Mouse (Mus musculus) liver, adult 2 months (tissue): Measurements from ENCODE around the gene Fubp3. TPM values are rescaled to one million over a fixed set of nuclear protein-coding genes. Genes with fewer than 3 reads are reported as not detected.

Source experiments
- DNase-seq: peaks from one replicate; pipeline ENCODE4 v3.0.0-alpha.2; 2011; ENCODE audit warnings: low read depth, low spot score; ENCODE audit errors: extremely low read depth
- H3K27ac ChIP-seq: fragments of 200-500 bp; replicated peaks from 2 replicates; pipeline ENCODE4 v1.5.1; 2012; ENCODE audit warnings: low read depth, mild to moderate bottlenecking, control low read depth, inconsistent platforms, low read length; ENCODE audit not compliant: insufficient read depth
- H3K27me3 ChIP-seq: fragments of 200-500 bp; 2 replicates; pipeline ENCODE4 v1.6.1; 2012; ENCODE audit warnings: mild to moderate bottlenecking, moderate library complexity, low read length, inconsistent platforms; ENCODE audit not compliant: control insufficient read depth, insufficient read depth
- H3K36me3 ChIP-seq: fragments of 200-500 bp; 2 replicates; pipeline ENCODE4 v1.6.1; 2012; ENCODE audit warnings: low read length, inconsistent platforms; ENCODE audit not compliant: control insufficient read depth, insufficient read depth
- H3K4me1 ChIP-seq: fragments of 200-500 bp; 2 replicates; pipeline ENCODE4 v1.6.1; 2011; ENCODE audit warnings: low read length; ENCODE audit not compliant: control insufficient read depth, insufficient read depth
- H3K4me3 ChIP-seq: fragments of 200-500 bp; 2 replicates; pipeline ENCODE4 v1.5.1; 2011; ENCODE audit warnings: low read depth, mild to moderate bottlenecking, control low read depth, low read length, moderate library complexity; ENCODE audit not compliant: insufficient read depth
- H3K79me2 ChIP-seq: fragments of 200-500 bp; 2 replicates; pipeline ENCODE4 v1.6.1; 2012; ENCODE audit warnings: inconsistent platforms, mild to moderate bottlenecking, low read length, moderate library complexity; ENCODE audit not compliant: control insufficient read depth, insufficient read depth
- H3K9ac ChIP-seq: fragments of 200-500 bp; 2 replicates; pipeline ENCODE4 v1.6.1; 2012; ENCODE audit warnings: low read depth, mild to moderate bottlenecking, control low read depth, inconsistent platforms, low read length
- CTCF ChIP-seq: fragments of 200-500 bp; IDR thresholded peaks from 2 replicates; pipeline ENCODE4 v1.5.1; 2011; ENCODE audit warnings: low read depth, low read length, control low read depth
- POLR2A ChIP-seq: fragments of 200-500 bp; IDR thresholded peaks from 2 replicates; pipeline ENCODE4 v1.6.1; 2011; ENCODE audit warnings: low read length, control low read depth; ENCODE audit not compliant: insufficient read depth; ENCODE audit errors: extremely low read depth
- WGBS: fragments of 180-500 bp; shearing (Covaris S2); methylation state at CpG from one replicate; pipeline ENCODE4 v1.1.7; 2018; 5-methylcytosine and 5-hydroxymethylcytosine counted together
- polyA plus RNA-seq: library from polyadenylated mRNA; depleted of rRNA; stranded (reverse); fragments of >200 nt; gene quantifications from 2 replicates; pipeline ENCODE4 v1.2.3, GENCODE M21; 2012
- total RNA-seq: library from RNA; depleted of rRNA; stranded (reverse); fragments of >200 nt; gene quantifications from 2 replicates; pipeline ENCODE4 v1.2.3, GENCODE M21; 2014

Gene Fubp3
- total and polyA plus RNA-seq, 2 experiments, result 16.3 to 19.1 TPM

DNA sequence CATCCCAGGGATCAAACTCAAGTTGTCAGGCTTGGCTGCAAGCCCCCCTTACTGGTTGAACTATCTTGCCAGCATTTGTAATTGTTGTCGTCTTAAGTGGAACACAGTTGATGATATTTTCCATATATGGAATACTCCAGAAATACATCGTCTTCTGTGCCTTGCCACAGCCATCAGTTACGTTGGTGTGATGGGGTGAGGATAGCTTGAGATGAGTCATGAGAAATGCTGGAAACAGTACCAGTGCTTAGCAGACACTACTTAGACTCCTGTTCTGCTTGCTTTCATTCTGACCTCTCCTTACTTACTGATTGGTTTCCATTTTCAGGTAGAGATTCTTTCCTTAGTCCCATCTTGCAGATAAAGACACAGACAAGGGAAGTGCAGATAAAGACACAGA, 61.1 kb downstream of the Fubp3 start:
- WGBS, result 60% methylated on average over 3 of the region's 3 CpGs
- Histone ChIP-seq H3K4me3 (no peak overlapping the region), H3K27ac (no peak overlapping the region), H3K9ac (no peak overlapping the region), H3K27me3 (peaks cover 35% of the 10 kb centered on the region), H3K79me2 (no peaks in the 10 kb centered on the region), H3K36me3 (no peaks in the 10 kb centered on the region), H3K4me1 (0 out of 2 replicates have a peak, but pooled peaks cover 4% of the 10 kb centered on the region)
- DNase-seq, result no peak
- TF ChIP-seq CTCF (no peak), POLR2A (no peak)

DNA sequence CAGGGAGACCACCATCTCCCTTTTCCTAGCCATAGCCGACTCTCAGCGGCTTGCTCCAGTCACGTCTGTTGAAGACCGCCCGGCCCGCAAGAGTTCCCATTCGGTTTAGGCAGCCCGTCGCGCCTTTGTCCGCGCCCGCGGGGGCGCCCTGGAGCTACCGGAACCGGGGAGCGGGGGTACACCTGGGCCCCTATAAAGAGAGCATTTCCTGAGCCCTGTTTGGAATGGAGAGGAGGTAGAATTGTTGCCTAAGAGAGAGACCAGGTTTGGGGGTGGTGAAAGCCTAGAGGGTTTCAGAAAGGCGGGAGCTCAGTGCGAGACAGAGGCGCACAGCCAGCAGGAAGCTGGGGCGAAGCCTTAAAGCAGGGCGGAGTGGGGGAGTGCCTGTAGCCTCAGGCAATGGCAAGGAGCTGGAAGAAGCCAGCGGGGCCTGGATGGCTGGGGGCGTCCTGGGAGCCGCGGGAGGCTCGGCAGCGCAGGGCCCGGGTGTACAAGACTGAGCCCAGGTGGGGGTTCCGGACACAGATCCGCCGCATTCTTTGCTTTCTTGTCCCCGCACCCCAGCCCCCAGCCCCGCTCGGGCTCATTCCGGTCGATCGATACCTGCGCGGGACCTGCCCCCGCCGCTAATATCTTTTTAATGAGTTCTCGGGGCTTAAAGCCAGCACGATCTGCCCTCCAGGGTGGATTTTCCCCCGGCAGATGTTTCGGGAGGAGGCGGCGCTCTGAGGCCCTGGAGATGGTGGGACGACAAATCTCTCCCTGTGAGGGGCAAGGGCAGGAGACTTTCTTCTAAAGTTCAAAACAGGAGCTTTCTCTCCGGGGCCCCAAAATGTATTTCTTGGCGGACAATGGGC, 63.1 kb downstream of the Fubp3 start:
- Histone ChIP-seq H3K27ac (no peak overlapping the region), H3K4me1 (0 out of 2 replicates have a peak, but pooled peaks cover 4% of the 10 kb centered on the region), H3K36me3 (no peaks in the 10 kb centered on the region), H3K79me2 (no peaks in the 10 kb centered on the region), H3K9ac (no peak overlapping the region), H3K27me3 (peaks cover 52% of the 10 kb centered on the region), H3K4me3 (no peak overlapping the region)
- 5% methylated on average over 51 of the region's 52 CpGs for WGBS
- no peak for DNase-seq
- TF ChIP-seq POLR2A, result no peak
- no peak for TF ChIP-seq CTCF

DNA sequence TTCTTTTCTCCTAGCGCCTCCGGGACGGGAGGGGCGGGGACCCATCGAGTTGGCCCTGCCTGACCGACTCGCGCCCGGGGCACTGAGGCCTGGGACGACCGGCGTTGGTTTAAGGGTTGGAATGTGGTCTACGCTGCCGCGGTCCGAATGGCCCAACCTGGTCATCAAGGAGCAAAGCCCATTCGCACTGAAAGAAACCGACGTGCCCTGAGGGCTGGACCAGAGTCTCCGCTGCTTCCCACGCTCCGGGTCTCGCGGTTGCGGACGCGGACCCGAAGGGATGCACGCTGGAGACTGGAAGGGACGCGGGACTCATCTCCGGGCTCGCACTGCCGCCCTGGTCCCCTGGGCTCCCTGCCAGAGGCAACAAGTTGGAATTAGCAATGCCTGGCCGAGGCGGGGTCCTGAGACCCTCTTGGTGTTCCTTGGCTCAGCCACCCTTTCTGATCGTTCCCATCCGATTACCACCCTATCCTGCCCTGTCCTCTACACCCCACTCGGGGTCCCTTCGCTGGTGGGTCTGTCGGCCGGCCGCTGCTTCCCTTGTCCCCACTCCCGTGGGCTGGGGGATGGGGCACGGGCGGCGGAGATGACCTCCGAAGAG, 63.8 kb downstream of the Fubp3 start:
- Histone ChIP-seq H3K36me3 (no peaks in the 10 kb centered on the region), H3K79me2 (no peaks in the 10 kb centered on the region), H3K4me1 (peaks cover 4% of the 10 kb centered on the region; the same call in 1 of the 2 replicates), H3K27ac (no peak overlapping the region), H3K9ac (no peak overlapping the region), H3K4me3 (no peak overlapping the region), H3K27me3 (peaks cover 54% of the 10 kb centered on the region)
- TF ChIP-seq CTCF (no peak), POLR2A (no peak)
- WGBS, result 4% methylated on average over 48 of the region's 48 CpGs
- no peak for DNase-seq

DNA sequence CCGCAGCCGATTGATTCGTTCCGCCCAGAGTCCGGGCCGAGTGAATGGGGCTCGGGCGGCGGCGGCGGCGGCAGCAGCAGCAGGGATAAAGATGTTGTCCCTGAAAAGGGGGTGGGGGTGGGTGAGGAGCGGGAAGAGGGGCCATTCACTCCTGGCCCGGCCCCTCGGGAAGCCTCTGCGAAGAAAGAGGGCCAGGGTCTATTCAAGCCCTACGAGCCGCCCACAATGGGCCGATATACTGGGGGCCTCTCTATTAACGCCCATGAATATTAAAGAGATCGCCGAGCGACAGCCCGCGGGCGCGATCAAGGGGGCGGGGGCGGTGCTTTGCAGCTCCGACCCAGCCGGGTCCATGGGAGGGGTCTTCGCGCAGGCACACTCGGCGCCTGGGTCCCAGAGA, 64.3 kb downstream of the Fubp3 start:
- Histone ChIP-seq H3K4me1 (peaks cover 4% of the 10 kb centered on the region; the same call in 1 of the 2 replicates), H3K79me2 (no peaks in the 10 kb centered on the region), H3K27me3 (peaks cover 55% of the 10 kb centered on the region), H3K27ac (no peak overlapping the region), H3K4me3 (no peak overlapping the region), H3K36me3 (no peaks in the 10 kb centered on the region), H3K9ac (no peak overlapping the region)
- DNase-seq, result no peak
- WGBS, result 4% methylated on average over 35 of the region's 35 CpGs
- no peak for TF ChIP-seq POLR2A
- no peak for TF ChIP-seq CTCF

DNA sequence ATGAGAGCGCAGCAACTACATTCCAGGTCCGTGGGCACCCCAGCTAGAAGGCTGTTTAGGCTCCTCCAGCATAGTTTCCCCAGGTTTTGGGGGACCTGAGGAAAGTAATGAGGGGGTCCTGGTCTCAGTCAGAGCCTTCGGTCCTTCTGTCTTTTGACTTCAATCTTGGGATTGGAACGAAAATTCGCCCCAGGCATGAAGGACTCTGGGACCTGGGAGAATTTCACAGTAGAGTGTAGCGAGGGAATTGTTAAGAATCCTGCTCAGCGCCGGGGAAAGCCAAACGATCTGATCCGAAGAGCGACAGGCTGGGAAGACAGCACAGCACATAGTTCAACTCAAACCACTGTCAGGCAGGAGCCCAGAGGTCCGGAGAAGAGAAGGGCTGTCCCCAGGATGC, 64.9 kb downstream of the Fubp3 start:
- Histone ChIP-seq H3K79me2 (no peaks in the 10 kb centered on the region), H3K9ac (no peak overlapping the region), H3K4me3 (no peak overlapping the region), H3K27me3 (peaks cover 60% of the 10 kb centered on the region), H3K36me3 (no peaks in the 10 kb centered on the region), H3K27ac (no peak overlapping the region), H3K4me1 (peaks cover 4% of the 10 kb centered on the region; the same call in 1 of the 2 replicates)
- DNase-seq, result no peak
- TF ChIP-seq POLR2A (no peak), CTCF (no peak)
- WGBS, result 6% methylated on average over 12 of the region's 12 CpGs

DNA sequence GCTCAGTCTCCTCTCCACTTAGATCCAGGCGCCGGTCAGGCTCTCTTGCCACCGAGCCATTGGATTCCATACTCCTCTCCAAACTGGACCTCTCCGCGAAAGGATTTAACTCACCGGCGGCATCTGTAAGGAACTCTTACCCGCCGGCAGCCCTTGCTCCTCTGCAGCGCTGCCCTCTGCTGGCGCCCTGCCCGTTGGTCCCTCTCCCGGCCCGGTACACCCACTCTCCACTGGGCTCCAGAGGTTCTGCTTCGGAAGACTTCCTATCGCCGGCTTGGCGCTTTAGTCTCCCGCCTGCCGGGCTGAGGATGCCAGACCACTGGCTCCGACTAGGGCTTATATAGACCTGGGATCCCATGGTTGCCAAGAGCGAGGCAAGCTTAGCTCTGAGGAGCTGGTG, 65.4 kb downstream of the Fubp3 start:
- H3K36me3 ChIP-seq, result no peaks in the 10 kb centered on the region
- no peak for TF ChIP-seq POLR2A
- no peak for TF ChIP-seq CTCF
- H3K27ac ChIP-seq, result no peak overlapping the region
- H3K4me1 ChIP-seq, result peaks cover 4% of the 10 kb centered on the region; the same call in 1 of the 2 replicates
- H3K79me2 ChIP-seq, result no peaks in the 10 kb centered on the region
- no peak overlapping the region for H3K4me3 ChIP-seq
- peaks cover 64% of the 10 kb centered on the region for H3K27me3 ChIP-seq
- DNase-seq, result no peak
- WGBS, result 1% methylated on average over 22 of the region's 22 CpGs
- H3K9ac ChIP-seq, result no peak overlapping the region
